Mouse (Mus musculus) spleen, adult 12 weeks (tissue): ENCODE results near the gene Pom121l2.

ENCODE experiments used
- DNase-seq: peaks from one replicate; pipeline ENCODE4 v3.0.0; 2022; ENCODE audit warnings: low spot score

Pom121l2 gene

DNA sequence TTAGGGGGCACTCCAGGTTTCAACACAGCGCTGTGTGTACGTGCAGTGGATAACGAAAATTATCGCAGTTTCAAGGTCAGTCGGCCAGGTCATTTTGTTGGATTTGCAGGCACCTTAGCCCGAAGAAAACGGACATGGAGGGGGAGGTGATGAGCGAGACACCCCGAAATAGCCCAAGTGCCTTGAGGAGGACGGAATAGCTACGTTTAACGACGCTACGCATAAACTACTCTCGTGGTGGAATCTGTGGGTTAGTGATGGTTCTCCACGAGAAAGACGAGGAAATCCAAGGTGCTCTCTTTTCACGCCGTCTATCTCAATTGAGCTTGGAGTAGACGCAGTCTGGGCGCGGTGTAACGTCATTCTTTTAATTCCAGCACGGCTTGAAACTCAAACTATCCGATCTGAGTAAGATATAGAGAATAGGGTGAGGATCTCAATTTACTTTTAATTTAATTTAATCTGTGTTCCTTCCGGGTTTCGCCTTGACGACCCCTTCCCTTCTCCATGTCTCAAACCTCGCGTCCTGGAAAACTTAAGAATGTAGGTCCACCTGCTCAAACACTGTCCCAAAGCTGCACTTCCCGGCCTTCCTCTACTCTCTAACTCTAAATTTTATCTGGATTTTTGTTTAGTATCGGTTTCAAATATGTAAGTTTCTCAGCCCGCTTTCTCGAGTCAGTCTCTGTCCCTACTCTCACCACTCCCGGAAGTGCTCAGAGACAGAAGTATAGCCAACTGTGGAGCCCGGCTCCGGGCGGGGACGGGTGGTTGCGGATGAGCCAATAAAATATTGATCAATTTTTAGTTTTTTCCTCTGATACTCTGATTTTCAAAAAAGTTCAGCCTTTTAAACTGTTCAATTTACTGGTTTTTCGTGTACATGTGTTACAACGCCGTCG, 39.2 kb downstream of the Pom121l2 start:
- DNase-seq, result peak; percentile 46

DNA sequence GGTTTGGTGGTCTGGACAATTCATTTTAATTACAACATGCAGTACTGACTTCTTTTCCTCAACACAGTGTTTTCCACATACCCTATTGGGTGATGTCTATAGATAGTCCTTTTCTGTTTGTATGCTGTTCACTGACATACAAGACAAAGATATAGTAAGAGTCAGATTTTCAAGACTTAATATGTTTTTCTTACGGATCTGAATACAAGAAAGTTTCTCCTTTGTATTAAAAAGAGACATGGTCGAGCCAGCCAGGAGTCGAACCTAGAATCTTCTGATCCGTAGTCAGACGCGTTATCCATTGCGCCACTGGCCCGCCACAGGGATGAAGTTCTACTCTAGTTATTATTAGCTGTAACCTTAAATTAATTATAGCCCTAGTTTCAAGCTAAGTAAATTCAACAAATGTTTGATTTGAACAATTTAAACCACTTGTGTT, 39.9 kb downstream of the Pom121l2 start:
- DNase-seq, result peak; percentile 63

DNA sequence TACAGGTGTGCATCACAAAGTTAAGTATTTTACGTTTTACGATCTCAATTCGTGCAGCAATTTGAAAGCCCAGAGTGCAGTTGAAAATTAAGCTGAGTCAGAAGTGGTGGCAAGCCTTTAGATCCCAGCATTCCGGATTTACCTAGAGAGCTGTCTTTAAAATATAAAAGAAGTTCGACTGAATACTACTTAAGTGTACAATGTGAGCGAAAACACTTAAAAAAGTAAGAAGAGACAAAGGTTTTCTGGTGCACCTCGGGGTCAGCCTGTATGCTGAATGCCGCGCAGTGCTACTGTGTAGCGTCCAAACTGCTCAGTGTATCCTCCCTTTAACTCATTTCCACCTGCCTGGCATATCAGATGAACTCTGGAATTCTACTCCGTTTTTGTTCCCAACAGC, 40.6 kb downstream of the Pom121l2 start:
- DNase-seq, result no peak

DNA sequence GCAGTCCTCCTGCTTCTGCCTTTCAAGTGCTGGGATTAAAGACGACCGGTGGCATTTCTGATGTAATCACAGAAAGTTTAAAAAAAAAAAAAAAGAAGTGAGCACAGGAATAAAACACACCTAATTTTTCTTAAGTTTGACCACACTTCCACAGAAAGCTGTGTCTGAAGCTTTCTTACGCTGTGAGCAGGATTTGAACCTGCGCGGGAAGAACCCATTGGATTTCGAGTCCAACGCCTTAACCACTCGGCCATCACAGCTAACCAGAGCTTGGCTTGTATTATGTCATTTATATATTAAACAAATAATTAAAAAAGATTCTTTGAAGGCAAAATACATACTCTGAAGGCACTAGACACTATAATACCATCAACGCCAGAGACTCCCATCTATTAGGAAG, 41.2 kb downstream of the Pom121l2 start:
- peak; percentile 73 for DNase-seq

DNA sequence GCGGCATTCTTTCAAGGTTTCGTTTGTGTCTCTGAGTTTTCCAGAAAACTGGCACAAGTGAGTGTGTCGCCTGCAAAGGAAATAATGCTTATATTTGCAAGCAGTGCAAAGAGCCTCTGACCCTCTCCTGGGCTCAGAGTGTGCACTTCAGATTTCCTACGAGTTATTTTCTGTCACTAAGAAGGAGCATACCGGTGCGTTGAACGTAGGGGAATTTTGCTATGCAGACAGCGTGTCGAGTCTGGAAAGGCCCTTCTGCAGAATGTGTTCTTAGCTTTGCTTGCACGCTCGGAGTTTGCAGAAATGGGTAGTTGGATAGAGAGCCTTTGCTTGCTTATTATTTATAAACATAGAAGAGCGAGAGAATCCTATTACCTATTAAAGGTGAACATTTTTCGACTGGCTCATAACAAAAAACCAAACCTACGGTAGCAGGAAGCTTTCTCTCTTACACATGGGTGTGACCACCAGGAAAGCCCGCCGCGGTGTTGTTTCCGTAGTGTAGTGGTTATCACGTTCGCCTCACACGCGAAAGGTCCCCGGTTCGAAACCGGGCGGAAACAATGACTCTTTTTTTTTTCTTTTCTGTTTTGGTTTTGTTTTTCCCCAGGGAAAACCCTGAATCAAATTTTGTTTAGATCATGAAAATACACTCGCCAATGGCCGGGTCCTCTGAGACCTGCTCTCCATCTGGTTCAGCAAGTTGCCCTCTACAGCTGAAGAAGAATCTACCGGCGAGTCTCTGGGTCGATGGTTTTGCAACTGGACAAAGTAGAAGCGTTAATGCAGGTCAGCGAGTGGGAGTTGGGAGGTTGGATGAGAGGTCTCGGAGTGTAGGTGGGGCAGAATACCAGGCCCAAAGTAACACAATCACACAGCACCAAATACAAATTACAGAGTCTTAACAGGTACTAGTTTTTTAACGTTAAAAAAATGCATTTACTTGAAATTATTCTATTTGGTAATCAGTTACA, 45.4 kb downstream of the Pom121l2 start:
- DNase-seq, result peak; percentile 79

DNA sequence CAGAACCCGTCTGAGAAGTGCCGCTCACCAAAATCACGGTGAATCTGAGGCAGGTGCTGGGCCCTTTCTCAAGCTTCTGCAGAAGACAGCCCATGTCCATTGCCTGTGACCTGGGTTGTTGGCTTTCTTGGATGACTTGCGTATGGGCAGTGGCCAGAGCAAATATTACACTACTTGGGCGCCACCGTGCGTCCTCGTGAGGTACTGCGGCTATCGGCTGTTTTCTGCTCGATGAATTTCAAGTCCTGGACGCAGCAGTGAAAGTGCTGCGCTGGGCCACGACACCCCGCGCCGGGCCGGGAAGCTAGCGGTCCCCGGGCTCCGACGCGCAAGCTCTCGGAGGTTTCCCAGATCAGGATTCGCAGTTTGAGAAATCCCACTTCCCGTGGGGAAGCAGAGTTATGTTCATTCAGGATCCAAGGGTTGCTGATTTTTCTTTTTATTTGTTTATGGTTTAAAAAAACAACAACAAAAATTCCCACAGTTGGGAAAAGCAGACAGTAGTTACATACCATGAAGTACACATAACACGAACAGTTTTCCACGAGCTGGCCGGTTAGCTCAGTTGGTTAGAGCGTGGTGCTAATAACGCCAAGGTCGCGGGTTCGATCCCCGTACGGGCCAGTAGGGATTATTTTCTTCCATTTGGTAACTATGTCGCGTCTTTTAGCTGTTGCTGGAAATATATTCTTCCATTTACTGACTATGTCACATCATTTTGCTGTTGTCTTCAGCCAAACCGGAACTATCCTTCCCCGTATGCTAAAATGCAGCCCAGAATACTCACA, 47.9 kb downstream of the Pom121l2 start:
- peak; percentile 92 for DNase-seq

DNA sequence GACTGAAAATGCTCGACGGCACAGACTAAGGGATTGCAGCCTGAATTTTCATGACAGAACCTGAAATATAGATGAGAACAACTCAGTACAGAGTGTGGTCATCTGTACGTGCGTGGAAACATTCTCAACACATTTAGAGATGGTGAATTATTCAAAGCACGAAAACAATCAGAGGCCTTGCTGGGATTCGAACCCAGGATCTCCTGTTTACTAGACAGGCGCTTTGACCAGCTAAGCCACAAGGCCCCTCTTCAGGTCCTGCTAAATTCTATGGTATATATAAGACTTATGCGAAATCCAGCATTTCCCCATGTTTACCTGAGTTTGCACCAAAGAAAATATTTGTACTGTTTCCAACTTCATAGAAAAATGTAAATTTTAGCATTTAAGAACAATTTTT, 48.9 kb downstream of the Pom121l2 start:
- DNase-seq, result no peak

DNA sequence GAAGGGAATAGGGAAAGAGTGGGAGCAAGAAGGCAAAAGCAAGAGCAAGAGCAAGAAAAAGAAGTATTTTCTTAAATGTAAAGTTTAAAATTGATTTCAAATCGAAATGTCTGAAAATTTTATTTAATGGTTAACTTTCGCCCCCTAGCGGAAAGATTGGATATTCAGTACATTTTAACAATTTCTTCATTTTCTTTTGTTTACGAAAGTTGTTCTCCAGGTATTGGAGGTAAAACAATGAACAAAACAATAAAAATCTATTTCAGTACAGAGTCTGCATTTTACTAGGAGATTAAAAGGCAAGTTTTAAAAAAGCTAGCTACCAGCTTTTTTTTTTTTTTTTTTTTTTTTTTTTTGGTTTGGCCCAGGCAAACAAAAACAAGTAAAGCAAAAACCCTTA, 49.5 kb downstream of the Pom121l2 start:
- no peak for DNase-seq

DNA sequence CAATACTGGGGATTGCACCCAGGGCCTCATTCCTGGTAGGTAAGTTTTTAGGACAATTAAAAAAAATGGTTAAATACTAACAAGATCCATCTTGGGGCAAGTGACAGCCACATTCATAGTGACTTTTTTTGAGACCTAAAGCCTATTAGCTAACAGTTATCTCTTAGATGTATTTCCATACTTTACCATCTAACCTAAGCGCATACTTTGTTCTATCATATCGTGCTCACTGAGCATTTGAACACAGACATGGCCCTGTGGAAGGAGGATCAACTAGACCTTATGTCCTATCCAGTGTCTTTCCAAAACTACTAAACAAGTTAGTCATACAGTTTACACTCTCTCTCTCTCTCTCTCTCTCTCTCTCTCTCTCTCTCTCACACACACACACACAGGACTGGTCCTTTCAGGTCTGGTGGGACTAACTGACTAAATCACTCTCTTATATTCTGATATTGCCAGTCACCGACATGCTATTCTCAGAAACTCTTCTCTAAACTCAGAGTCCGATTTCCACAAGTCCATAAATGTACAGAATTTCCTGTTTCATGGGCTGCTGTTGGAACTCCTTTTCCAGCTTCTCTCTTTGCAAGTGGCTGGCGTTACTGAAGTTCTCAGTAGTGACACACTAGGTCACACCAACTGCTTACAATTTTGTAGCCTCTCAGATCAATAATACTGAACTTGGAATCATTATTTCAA, 52.9 kb downstream of the Pom121l2 start:
- no peak for DNase-seq

DNA sequence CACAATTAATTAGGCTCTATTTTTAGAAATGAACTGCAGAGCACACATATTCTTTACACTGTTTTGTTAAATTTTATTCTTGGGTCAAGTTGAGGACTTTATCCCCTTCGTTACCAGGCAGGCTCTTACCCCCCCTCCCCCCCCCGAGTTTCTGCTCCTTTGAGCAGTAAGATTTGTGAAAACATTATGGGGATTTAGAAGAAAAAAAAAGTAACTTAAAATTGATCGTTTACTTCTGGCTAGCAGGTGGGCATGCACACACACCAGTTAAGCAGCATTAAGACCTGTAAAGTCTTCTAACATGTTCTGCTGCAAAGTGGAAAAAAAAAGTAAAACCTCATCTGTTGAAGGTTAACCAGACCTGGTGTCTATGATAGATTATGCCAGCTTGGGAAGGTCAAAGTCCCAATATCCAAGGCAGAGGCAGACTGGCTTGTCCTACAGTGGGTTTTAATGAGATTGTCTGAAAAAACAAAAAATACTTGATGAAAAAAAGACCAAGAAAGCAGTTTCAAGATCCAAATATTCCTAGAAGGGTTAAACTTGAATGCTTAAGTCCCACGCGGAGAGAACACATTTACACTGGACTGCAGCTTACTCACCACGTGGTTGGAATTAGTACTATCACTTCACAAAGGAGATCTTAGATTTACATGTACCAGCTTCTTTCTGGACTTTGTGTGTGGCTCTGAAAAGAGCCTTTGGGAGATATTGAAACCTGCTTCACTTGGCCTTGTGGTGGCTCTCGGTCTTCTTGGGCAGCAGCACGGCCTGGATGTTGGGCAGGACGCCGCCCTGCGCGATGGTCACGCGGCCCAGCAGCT, 53.7 kb downstream of the Pom121l2 start:
- no peak for DNase-seq

DNA sequence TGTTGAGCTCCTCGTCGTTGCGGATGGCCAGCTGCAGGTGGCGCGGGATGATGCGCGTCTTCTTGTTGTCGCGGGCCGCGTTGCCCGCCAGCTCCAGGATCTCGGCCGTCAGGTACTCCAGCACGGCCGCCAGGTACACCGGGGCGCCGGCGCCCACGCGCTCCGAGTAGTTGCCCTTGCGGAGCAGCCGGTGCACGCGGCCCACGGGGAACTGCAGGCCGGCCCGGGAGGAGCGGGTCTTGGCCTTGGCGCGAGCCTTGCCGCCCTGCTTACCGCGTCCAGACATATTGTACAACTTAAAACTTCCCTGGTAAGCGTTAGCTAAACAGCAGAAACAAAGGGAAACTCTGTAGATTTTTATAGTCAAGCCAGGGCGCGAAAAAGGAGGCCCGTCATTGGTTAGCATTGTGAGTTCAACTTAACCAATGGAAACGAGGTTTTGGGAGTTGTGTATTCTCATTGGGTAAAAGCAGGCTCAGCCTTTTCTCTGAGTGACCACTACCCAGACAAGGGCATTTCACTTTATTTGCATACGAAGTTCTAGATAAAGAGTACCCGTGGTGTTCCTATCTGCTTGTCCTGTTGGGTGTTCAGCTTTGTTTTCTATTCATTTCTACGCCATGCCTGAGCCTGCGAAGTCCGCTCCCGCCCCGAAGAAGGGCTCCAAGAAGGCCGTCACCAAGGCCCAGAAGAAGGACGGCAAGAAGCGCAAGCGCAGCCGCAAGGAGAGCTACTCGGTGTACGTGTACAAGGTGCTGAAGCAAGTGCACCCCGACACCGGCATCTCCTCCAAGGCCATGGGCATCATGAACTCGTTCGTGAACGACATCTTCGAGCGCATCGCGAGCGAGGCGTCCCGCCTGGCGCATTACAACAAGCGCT, 54.5 kb downstream of the Pom121l2 start, which contains the start of the genes Hist1h2ah and Hist1h2bk:
TSS of gene Hist1h2ah (minus strand) at position 302 of the 882 bp plus-strand sequence.
TSS of gene Hist1h2bk (plus strand) at position 604 of the 882 bp plus-strand sequence.
- peak; percentile 81 for DNase-seq

DNA sequence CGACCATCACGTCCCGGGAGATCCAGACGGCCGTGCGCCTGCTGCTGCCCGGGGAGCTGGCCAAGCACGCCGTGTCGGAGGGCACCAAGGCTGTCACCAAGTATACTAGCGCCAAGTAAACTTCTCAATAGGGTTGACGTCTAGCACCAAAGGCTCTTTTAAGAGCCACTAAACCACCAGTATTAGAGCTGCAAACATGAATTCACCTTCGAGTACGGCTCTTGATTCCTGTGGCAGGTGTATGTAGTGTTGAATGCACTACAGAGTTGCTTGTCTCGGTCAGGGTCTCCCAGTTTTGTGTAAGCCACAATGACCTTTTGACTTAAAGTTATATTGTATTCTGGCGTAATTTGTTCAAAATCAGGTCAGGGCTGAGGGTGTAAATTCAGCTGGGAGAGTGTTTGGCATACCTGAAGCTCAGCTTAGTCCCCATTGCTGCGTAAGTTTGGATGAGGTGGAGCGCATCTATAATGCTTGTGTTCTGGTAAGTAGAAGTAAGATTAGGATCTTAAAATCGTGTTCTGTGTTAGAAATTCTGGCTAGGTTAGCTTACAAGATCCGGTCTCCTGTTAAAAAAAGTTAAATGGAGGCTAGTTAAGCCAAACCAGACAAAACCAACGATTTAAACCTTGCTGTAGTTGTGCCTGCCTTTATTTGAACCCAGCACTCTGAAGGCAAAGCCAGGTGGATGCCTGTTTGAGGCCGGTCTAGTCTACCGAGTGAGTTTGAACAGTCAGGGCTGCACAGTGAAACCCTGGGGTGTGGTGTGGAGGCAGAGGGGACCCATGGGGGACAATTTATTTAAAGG, 55.4 kb downstream of the Pom121l2 start:
- DNase-seq, result peak; percentile 60

DNA sequence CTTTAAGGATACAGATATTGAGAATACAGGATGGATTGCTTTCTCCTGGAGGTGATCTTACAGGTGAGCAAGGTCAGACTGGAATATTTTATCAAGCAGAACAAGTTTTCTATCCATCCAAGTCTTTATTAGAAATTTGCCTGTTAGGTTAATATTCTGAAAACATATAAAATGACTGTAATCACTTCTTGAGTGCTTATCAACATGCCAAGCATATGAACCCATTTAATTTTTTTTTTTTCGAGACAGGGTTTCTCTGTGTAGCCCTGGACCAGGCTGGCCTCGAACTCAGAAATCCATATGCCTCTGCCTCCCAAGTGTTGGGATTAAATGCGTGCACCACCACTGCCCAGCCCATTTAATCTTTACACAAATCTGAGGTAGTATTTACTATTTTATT, 56.0 kb downstream of the Pom121l2 start:
- no peak for DNase-seq

DNA sequence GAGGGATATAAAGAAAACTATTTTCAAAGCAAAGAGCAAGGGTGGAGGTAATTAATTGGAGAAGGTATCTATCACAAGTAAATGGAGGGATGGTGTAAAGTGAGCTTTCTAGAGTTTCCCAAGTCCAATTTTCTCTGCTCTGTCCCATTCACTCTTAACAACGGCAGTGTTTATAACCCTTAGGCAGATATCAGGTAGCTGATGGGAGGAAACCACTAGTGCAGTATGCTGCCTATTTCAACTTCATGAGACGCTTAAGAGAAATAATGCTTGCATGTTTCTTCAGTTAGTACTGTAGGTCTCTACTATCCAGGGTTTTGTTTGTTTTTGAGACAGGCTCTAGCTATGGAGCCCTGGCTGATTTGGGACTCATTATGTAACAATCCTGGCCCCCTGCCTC, 56.4 kb downstream of the Pom121l2 start:
- DNase-seq, result no peak
